Mouse (Mus musculus): ENCODE measurements around the gene Col24a1.

DNA sequence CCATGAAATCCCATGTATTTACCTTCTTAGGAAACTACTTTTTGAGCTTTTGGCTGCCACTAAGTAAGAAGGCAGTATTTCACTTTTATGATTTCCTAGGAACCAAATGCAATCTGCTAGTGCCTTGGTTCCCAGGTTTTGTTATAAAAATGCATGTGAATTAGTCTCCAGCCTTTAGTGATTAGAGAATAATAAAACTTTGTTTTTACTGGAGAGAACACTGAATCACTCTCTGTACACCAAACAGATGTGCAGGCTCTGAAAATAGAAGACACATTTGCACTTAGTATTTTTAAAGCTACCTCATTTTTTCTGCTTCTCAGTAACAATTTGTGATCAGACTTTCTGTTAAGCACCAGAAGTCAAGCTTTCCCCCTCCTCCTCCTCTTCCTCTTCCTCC is 94.2 kb downstream of the Col24a1 start:
- no peak for TF ChIP-seq POLR2A (IDR thresholded peaks at IDR 0.05; ENCODE audit: low read depth, low read length)
- no peak for TF ChIP-seq CTCF (IDR thresholded peaks at IDR 0.05; ENCODE audit: extremely low read depth, insufficient read length, insufficient replicate concordance, low read depth, low read length)

Data from small intestine, adult 2 months (tissue).